Mouse (Mus musculus): ENCODE results near the gene Sgf29. TPM values are rescaled to one million over a fixed set of nuclear protein-coding genes. Genes with fewer than 3 reads are reported as not detected.

The Sgf29 gene
- polyA plus RNA-seq, 1 experiment from 2014 or later: 40.8 TPM

- H3K27ac ChIP-seq (replicated peaks; ENCODE audit: low read depth, low read length): peak overlapping the region; percentile 44; the same call in 1 of the 2 replicates
- peaks cover 39% of the 10 kb centered on the region for H3K36me3 ChIP-seq (ENCODE audit: control insufficient read depth, insufficient read depth, low read length)
- ATAC-seq (ENCODE audit: low read depth) (no peak), DNase-seq (ENCODE audit: low spot score) (no peak)
- 85% methylated on average over 9 of the region's 9 CpGs for WGBS
- H3K4me3 ChIP-seq (ENCODE audit: low read depth, low read length): no peak overlapping the region
- no peak overlapping the region for H3K4me2 ChIP-seq (ENCODE audit: low read depth, low read length)
- no peak overlapping the region for H3K9ac ChIP-seq (ENCODE audit: low read depth, low read length)
- H3K27me3 ChIP-seq (replicated peaks; ENCODE audit: control insufficient read depth, insufficient read depth, low read length): no peaks in the 10 kb centered on the region
- no peaks in the 10 kb centered on the region for H3K9me3 ChIP-seq (ENCODE audit: control insufficient read depth, low read length)
- H3K4me1 ChIP-seq (ENCODE audit: control insufficient read depth, insufficient read depth, low read length): no peaks in the 10 kb centered on the region
These were observed 18.5 kb downstream of the Sgf29 start for GRCm38 (mm10) chr7:126667495-126668090.

- no peaks in the 10 kb centered on the region for H3K27me3 ChIP-seq (replicated peaks; ENCODE audit: control insufficient read depth, insufficient read depth, low read length)
- no peak overlapping the region for H3K4me2 ChIP-seq (ENCODE audit: low read depth, low read length)
- no peak overlapping the region for H3K9ac ChIP-seq (ENCODE audit: low read depth, low read length)
- H3K4me3 ChIP-seq (ENCODE audit: low read depth, low read length): no peak overlapping the region
- 0 out of 2 replicates have a peak overlapping the region, but pooled peaks have one; percentile 44 for H3K27ac ChIP-seq (replicated peaks; ENCODE audit: low read depth, low read length)
- peaks cover 40% of the 10 kb centered on the region; the same call in 1 of the 2 replicates for H3K36me3 ChIP-seq (ENCODE audit: control insufficient read depth, insufficient read depth, low read length)
- no peaks in the 10 kb centered on the region for H3K4me1 ChIP-seq (ENCODE audit: control insufficient read depth, insufficient read depth, low read length)
- DNase-seq (ENCODE audit: low spot score) (peak; percentile 32), ATAC-seq (ENCODE audit: low read depth) (no peak)
- 82% methylated on average over 5 of the region's 5 CpGs for WGBS
- no peaks in the 10 kb centered on the region for H3K9me3 ChIP-seq (ENCODE audit: control insufficient read depth, low read length)
These were observed 19.3 kb downstream of the Sgf29 start for GRCm38 (mm10) chr7:126668452-126668851.

GRCm38 (mm10) chr7:126670152-126670551 lies 21.0 kb downstream of the Sgf29 start:
- DNase-seq (ENCODE audit: low spot score): no peak
- Histone ChIP-seq H3K4me1 (ENCODE audit: control insufficient read depth, insufficient read depth, low read length) (no peaks in the 10 kb centered on the region), H3K4me2 (ENCODE audit: low read depth, low read length) (no peak overlapping the region), H3K9me3 (ENCODE audit: control insufficient read depth, low read length) (no peaks in the 10 kb centered on the region), H3K36me3 (ENCODE audit: control insufficient read depth, insufficient read depth, low read length) (peaks cover 34% of the 10 kb centered on the region; the same call in 1 of the 2 replicates), H3K4me3 (ENCODE audit: low read depth, low read length) (no peak overlapping the region), H3K9ac (ENCODE audit: low read depth, low read length) (no peak overlapping the region), H3K27me3 (replicated peaks; ENCODE audit: control insufficient read depth, insufficient read depth, low read length) (no peaks in the 10 kb centered on the region), H3K27ac (replicated peaks; ENCODE audit: low read depth, low read length) (no peak overlapping the region)
- no peak for ATAC-seq (ENCODE audit: low read depth)
- WGBS: 100% methylated on average over 3 of the region's 3 CpGs

GRCm38 (mm10) chr7:126672111-126672510 lies 23.0 kb downstream of the Sgf29 start:
- DNase-seq (ENCODE audit: low spot score) (no peak), ATAC-seq (ENCODE audit: low read depth) (no peak)
- peaks cover 29% of the 10 kb centered on the region; the same call in 1 of the 2 replicates for H3K36me3 ChIP-seq (ENCODE audit: control insufficient read depth, insufficient read depth, low read length)
- H3K4me2 ChIP-seq (ENCODE audit: low read depth, low read length): no peak overlapping the region
- no peaks in the 10 kb centered on the region for H3K9me3 ChIP-seq (ENCODE audit: control insufficient read depth, low read length)
- H3K9ac ChIP-seq (ENCODE audit: low read depth, low read length): no peak overlapping the region
- no peaks in the 10 kb centered on the region for H3K27me3 ChIP-seq (replicated peaks; ENCODE audit: control insufficient read depth, insufficient read depth, low read length)
- no peak overlapping the region for H3K4me3 ChIP-seq (ENCODE audit: low read depth, low read length)
- 92% methylated on average over 9 of the region's 9 CpGs for WGBS
- no peak overlapping the region for H3K27ac ChIP-seq (replicated peaks; ENCODE audit: low read depth, low read length)
- no peaks in the 10 kb centered on the region for H3K4me1 ChIP-seq (ENCODE audit: control insufficient read depth, insufficient read depth, low read length)

GRCm38 (mm10) chr7:126675104-126675503 lies 26.0 kb downstream of the Sgf29 start:
- no peak overlapping the region for H3K4me3 ChIP-seq (ENCODE audit: low read depth, low read length)
- no peak overlapping the region for H3K27ac ChIP-seq (replicated peaks; ENCODE audit: low read depth, low read length)

GRCm38 (mm10) chr7:126676207-126676606 lies 27.1 kb downstream of the Sgf29 start, which contains the start of gene Sult1a1:
TSS of gene Sult1a1 (minus strand) at chr7:126676432.
- DNase-seq (ENCODE audit: low spot score) (no peak), ATAC-seq (ENCODE audit: low read depth) (no peak)
- Histone ChIP-seq H3K4me3 (ENCODE audit: low read depth, low read length) (no peak within 1 kb of the TSS), H3K27ac (replicated peaks; ENCODE audit: low read depth, low read length) (peak within 1 kb of the TSS; percentile 35), H3K9ac (ENCODE audit: low read depth, low read length) (no peak within 1 kb of the TSS), H3K27me3 (replicated peaks; ENCODE audit: control insufficient read depth, insufficient read depth, low read length) (no peaks in the 10 kb centered on the region), H3K4me1 (ENCODE audit: control insufficient read depth, insufficient read depth, low read length) (no peaks in the 10 kb centered on the region), H3K4me2 (ENCODE audit: low read depth, low read length) (no peak within 1 kb of the TSS), H3K9me3 (ENCODE audit: control insufficient read depth, low read length) (no peaks in the 10 kb centered on the region), H3K36me3 (ENCODE audit: control insufficient read depth, insufficient read depth, low read length) (0 out of 2 replicates have a peak, but pooled peaks cover 20% of the 10 kb centered on the region)
- 45% methylated on average over 1 of the region's 1 CpGs for WGBS

More at GRCm38 (mm10) chr7:126675104-126675503, 26.0 kb downstream of the Sgf29 start:
- H3K4me1 ChIP-seq (ENCODE audit: control insufficient read depth, insufficient read depth, low read length): no peaks in the 10 kb centered on the region
- no peaks in the 10 kb centered on the region for H3K27me3 ChIP-seq (replicated peaks; ENCODE audit: control insufficient read depth, insufficient read depth, low read length)
- H3K9me3 ChIP-seq (ENCODE audit: control insufficient read depth, low read length): no peaks in the 10 kb centered on the region
- DNase-seq (ENCODE audit: low spot score) (no peak), ATAC-seq (ENCODE audit: low read depth) (no peak)
- H3K9ac ChIP-seq (ENCODE audit: low read depth, low read length): no peak overlapping the region
- peaks cover 26% of the 10 kb centered on the region; the same call in 1 of the 2 replicates for H3K36me3 ChIP-seq (ENCODE audit: control insufficient read depth, insufficient read depth, low read length)
- 94% methylated on average over 8 of the region's 8 CpGs for WGBS
- no peak overlapping the region for H3K4me2 ChIP-seq (ENCODE audit: low read depth, low read length)

- Histone ChIP-seq H3K36me3 (ENCODE audit: control insufficient read depth, insufficient read depth, low read length) (0 out of 2 replicates have a peak, but pooled peaks cover 20% of the 10 kb centered on the region), H3K9me3 (ENCODE audit: control insufficient read depth, low read length) (no peaks in the 10 kb centered on the region), H3K4me1 (ENCODE audit: control insufficient read depth, insufficient read depth, low read length) (no peaks in the 10 kb centered on the region), H3K27ac (replicated peaks; ENCODE audit: low read depth, low read length) (no peak overlapping the region), H3K27me3 (replicated peaks; ENCODE audit: control insufficient read depth, insufficient read depth, low read length) (no peaks in the 10 kb centered on the region), H3K9ac (ENCODE audit: low read depth, low read length) (no peak overlapping the region), H3K4me2 (ENCODE audit: low read depth, low read length) (no peak overlapping the region), H3K4me3 (ENCODE audit: low read depth, low read length) (no peak overlapping the region)
- ATAC-seq (ENCODE audit: low read depth) (no peak), DNase-seq (ENCODE audit: low spot score) (no peak)
- WGBS: 81% methylated on average over 4 of the region's 4 CpGs
These were observed 27.6 kb downstream of the Sgf29 start for GRCm38 (mm10) chr7:126676631-126677220.

GRCm38 (mm10) chr7:126678545-126679341 lies 29.6 kb downstream of the Sgf29 start:
- 82% methylated on average over 8 of the region's 8 CpGs for WGBS
- Histone ChIP-seq H3K27ac (replicated peaks; ENCODE audit: low read depth, low read length) (no peak overlapping the region), H3K36me3 (ENCODE audit: control insufficient read depth, insufficient read depth, low read length) (0 out of 2 replicates have a peak, but pooled peaks cover 6% of the 10 kb centered on the region), H3K9ac (ENCODE audit: low read depth, low read length) (no peak overlapping the region), H3K4me2 (ENCODE audit: low read depth, low read length) (no peak overlapping the region), H3K4me1 (ENCODE audit: control insufficient read depth, insufficient read depth, low read length) (no peaks in the 10 kb centered on the region), H3K9me3 (ENCODE audit: control insufficient read depth, low read length) (no peaks in the 10 kb centered on the region), H3K4me3 (ENCODE audit: low read depth, low read length) (no peak overlapping the region), H3K27me3 (replicated peaks; ENCODE audit: control insufficient read depth, insufficient read depth, low read length) (no peaks in the 10 kb centered on the region)
- DNase-seq (ENCODE audit: low spot score) (no peak), ATAC-seq (ENCODE audit: low read depth) (no peak)
